Mouse (Mus musculus): Measurements from ENCODE around the gene Smurf2. TPM values are rescaled to one million over a fixed set of nuclear protein-coding genes. Genes with fewer than 3 reads are reported as not detected.

The Smurf2 gene
- polyA plus RNA-seq, 1 experiment: not detected

DNA sequence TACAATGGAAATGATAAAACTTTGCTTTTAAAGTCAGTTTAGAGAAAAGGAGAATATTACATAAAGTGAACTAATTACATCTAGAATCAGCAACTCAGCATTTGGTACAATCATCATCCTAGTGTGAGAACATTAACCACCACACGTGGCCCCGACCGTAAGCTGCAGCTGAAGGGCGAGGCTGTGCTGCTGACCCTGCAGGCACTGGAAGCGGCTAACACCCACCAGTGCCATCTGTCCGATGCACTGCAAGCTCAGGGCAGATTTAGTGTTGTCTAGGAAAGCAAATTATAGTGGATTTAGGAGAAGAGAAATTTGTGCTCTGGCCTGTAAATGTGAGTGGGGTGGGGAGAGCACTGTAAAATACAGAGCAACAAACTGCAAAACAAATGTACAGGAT lies 100.3 kb downstream of the Smurf2 start:
- no peak overlapping the region for H3K27ac ChIP-seq (ENCODE audit: insufficient read depth, low read depth, low read length)
- 46% methylated on average over 6 of the region's 6 CpGs for WGBS
- peaks cover 16% of the 10 kb centered on the region for H3K4me1 ChIP-seq (ENCODE audit: control insufficient read depth, insufficient read depth, low read length)
- no peak for TF ChIP-seq POLR2A (IDR thresholded peaks at IDR 0.05; ENCODE audit: insufficient read depth, low read depth, low read length)
- TF ChIP-seq CTCF (IDR thresholded peaks at IDR 0.05; ENCODE audit: insufficient read depth, low read depth, low read length): no peak
- no peak overlapping the region for H3K4me3 ChIP-seq (ENCODE audit: insufficient read depth, low read depth, low read length)

GRCm38 (mm10) chr11:106819595-106819994 lies 100.9 kb downstream of the Smurf2 start:
- Histone ChIP-seq H3K4me3 (ENCODE audit: insufficient read depth, low read depth, low read length) (no peak overlapping the region), H3K4me1 (ENCODE audit: control insufficient read depth, insufficient read depth, low read length) (peaks cover 16% of the 10 kb centered on the region), H3K27ac (ENCODE audit: insufficient read depth, low read depth, low read length) (0 out of 2 replicates have a peak overlapping the region, but pooled peaks have one; percentile 10)
- TF ChIP-seq POLR2A (IDR thresholded peaks at IDR 0.05; ENCODE audit: insufficient read depth, low read depth, low read length) (no peak), CTCF (IDR thresholded peaks at IDR 0.05; ENCODE audit: insufficient read depth, low read depth, low read length) (no peak)
- WGBS: 79% methylated on average over 9 of the region's 9 CpGs

DNA sequence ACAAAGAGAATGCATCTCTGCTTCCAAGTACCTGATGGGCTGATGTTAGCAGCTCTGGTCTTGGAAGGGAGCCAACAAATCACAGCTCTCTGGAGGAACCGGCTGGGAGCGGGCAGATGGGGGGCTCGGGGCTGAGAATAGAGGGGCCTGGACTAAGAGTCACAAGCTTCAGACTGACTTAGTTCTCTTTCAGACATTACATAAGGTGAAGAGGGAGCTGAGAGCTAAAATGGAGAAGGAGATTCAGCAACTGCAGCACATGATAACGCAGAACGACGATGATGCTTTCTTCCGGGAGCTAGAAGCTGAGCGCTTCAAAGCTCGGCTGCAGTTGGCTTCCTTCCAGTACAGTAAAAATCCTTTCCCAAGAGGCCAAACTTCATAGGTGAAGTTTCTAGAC lies 102.2 kb downstream of the Smurf2 start:
- Histone ChIP-seq H3K4me1 (ENCODE audit: control insufficient read depth, insufficient read depth, low read length) (peaks cover 16% of the 10 kb centered on the region), H3K27ac (ENCODE audit: insufficient read depth, low read depth, low read length) (peak overlapping the region; percentile 73), H3K4me3 (ENCODE audit: insufficient read depth, low read depth, low read length) (no peak overlapping the region)
- TF ChIP-seq CTCF (IDR thresholded peaks at IDR 0.05; ENCODE audit: insufficient read depth, low read depth, low read length) (no peak), POLR2A (IDR thresholded peaks at IDR 0.05; ENCODE audit: insufficient read depth, low read depth, low read length) (no peak)
- WGBS: 5% methylated on average over 9 of the region's 9 CpGs

- 34% methylated on average over 6 of the region's 6 CpGs for WGBS
- H3K27ac ChIP-seq (ENCODE audit: insufficient read depth, low read depth, low read length): no peak overlapping the region; the same call in 1 of the 2 replicates
- peaks cover 16% of the 10 kb centered on the region for H3K4me1 ChIP-seq (ENCODE audit: control insufficient read depth, insufficient read depth, low read length)
- H3K4me3 ChIP-seq (ENCODE audit: insufficient read depth, low read depth, low read length): no peak overlapping the region
- TF ChIP-seq POLR2A (IDR thresholded peaks at IDR 0.05; ENCODE audit: insufficient read depth, low read depth, low read length) (no peak), CTCF (IDR thresholded peaks at IDR 0.05; ENCODE audit: insufficient read depth, low read depth, low read length) (no peak)
Observed at GRCm38 (mm10) chr11:106817808-106818207, 102.7 kb downstream of the Smurf2 start.

GRCm38 (mm10) chr11:106817156-106817555 lies 103.4 kb downstream of the Smurf2 start:
- Histone ChIP-seq H3K27ac (ENCODE audit: insufficient read depth, low read depth, low read length) (no peak overlapping the region), H3K4me1 (ENCODE audit: control insufficient read depth, insufficient read depth, low read length) (peaks cover 16% of the 10 kb centered on the region), H3K4me3 (ENCODE audit: insufficient read depth, low read depth, low read length) (no peak overlapping the region)
- TF ChIP-seq POLR2A (IDR thresholded peaks at IDR 0.05; ENCODE audit: insufficient read depth, low read depth, low read length): no peak
- TF ChIP-seq CTCF (IDR thresholded peaks at IDR 0.05; ENCODE audit: insufficient read depth, low read depth, low read length): no peak
- WGBS: 40% methylated on average over 3 of the region's 3 CpGs

- WGBS: 77% methylated on average over 7 of the region's 7 CpGs
- peaks cover 16% of the 10 kb centered on the region for H3K4me1 ChIP-seq (ENCODE audit: control insufficient read depth, insufficient read depth, low read length)
- H3K27ac ChIP-seq (ENCODE audit: insufficient read depth, low read depth, low read length): no peak overlapping the region
- no peak overlapping the region for H3K4me3 ChIP-seq (ENCODE audit: insufficient read depth, low read depth, low read length)
- TF ChIP-seq POLR2A (IDR thresholded peaks at IDR 0.05; ENCODE audit: insufficient read depth, low read depth, low read length) (no peak), CTCF (IDR thresholded peaks at IDR 0.05; ENCODE audit: insufficient read depth, low read depth, low read length) (no peak)
Observed at GRCm38 (mm10) chr11:106816316-106816715, 104.2 kb downstream of the Smurf2 start.

DNA sequence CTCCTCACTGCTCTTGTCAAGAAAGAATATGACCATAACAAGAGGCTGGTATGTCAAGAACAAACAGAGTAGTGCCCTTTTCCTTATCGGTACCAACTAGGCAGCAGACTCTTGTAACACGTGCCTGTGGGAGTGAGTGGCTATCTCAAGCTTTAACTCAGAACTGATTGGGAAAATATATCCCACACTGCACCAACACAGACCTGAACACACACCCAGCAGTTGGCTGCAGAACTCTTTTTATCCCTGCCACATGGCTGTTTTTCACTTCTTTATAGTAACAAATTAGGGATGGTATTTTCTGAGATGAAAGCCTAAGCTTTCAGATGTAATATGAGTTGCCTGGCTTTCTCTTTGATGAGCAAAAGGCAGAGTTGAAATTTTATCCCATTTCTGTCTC lies 104.8 kb downstream of the Smurf2 start:
- H3K4me1 ChIP-seq (ENCODE audit: control insufficient read depth, insufficient read depth, low read length): peaks cover 14% of the 10 kb centered on the region
- WGBS: 93% methylated on average over 2 of the region's 2 CpGs
- no peak overlapping the region for H3K4me3 ChIP-seq (ENCODE audit: insufficient read depth, low read depth, low read length)
- TF ChIP-seq POLR2A (IDR thresholded peaks at IDR 0.05; ENCODE audit: insufficient read depth, low read depth, low read length): no peak
- TF ChIP-seq CTCF (IDR thresholded peaks at IDR 0.05; ENCODE audit: insufficient read depth, low read depth, low read length): no peak
- H3K27ac ChIP-seq (ENCODE audit: insufficient read depth, low read depth, low read length): no peak overlapping the region

DNA sequence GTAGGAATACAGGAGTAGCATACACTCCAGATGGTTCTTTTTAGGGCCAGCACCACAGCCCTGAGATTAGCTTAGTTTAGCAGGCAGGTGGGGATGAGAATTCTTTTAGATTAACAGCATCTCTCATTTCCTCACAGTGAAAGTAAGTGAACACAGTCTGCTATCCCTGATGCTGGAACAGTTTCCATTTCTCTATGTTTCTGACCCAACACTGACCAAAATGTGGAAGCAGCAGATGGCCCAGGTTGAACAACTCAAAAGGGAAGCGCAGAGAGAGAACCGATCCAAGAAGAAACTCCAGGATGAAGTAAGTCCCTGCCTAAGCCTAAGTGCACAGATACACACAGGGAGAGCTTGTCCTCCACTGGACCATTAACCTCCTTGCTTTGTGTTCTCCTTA lies 105.2 kb downstream of the Smurf2 start:
- TF ChIP-seq POLR2A (IDR thresholded peaks at IDR 0.05; ENCODE audit: insufficient read depth, low read depth, low read length) (no peak), CTCF (IDR thresholded peaks at IDR 0.05; ENCODE audit: insufficient read depth, low read depth, low read length) (no peak)
- 96% methylated on average over 2 of the region's 2 CpGs for WGBS
- peaks cover 12% of the 10 kb centered on the region for H3K4me1 ChIP-seq (ENCODE audit: control insufficient read depth, insufficient read depth, low read length)
- no peak overlapping the region for H3K4me3 ChIP-seq (ENCODE audit: insufficient read depth, low read depth, low read length)
- H3K27ac ChIP-seq (ENCODE audit: insufficient read depth, low read depth, low read length): no peak overlapping the region

- TF ChIP-seq CTCF (IDR thresholded peaks at IDR 0.05; ENCODE audit: insufficient read depth, low read depth, low read length) (no peak), POLR2A (IDR thresholded peaks at IDR 0.05; ENCODE audit: insufficient read depth, low read depth, low read length) (no peak)
- Histone ChIP-seq H3K27ac (ENCODE audit: insufficient read depth, low read depth, low read length) (no peak overlapping the region), H3K4me1 (ENCODE audit: control insufficient read depth, insufficient read depth, low read length) (peaks cover 8% of the 10 kb centered on the region), H3K4me3 (ENCODE audit: insufficient read depth, low read depth, low read length) (no peak overlapping the region)
- 82% methylated on average over 14 of the region's 14 CpGs for WGBS
Observed at GRCm38 (mm10) chr11:106814601-106815320, 105.8 kb downstream of the Smurf2 start.
